Mouse (Mus musculus) bone marrow macrophage, adult 2 months (primary cell): ENCODE measurements around the gene Aldh3b3. TPM values are rescaled to one million over a fixed set of nuclear protein-coding genes. Genes with fewer than 3 reads are reported as not detected.

Source experiments
- H3K27ac ChIP-seq: 2 replicates; pipeline ENCODE4 v1.5.1; 2012; ENCODE audit warnings: low read depth, low read length; ENCODE audit not compliant: insufficient read depth
- H3K4me1 ChIP-seq: 2 replicates; pipeline ENCODE4 v1.6.1; 2012; ENCODE audit warnings: low read length; ENCODE audit not compliant: control insufficient read depth, insufficient read depth
- H3K4me3 ChIP-seq: 2 replicates; pipeline ENCODE4 v1.5.1; 2012; ENCODE audit warnings: mild to moderate bottlenecking, low read length, moderate library complexity; ENCODE audit not compliant: insufficient read depth
- CTCF ChIP-seq: IDR thresholded peaks from 2 replicates; pipeline ENCODE4 v1.5.1; 2012; ENCODE audit warnings: low read depth, mild to moderate bottlenecking, low read length, moderate library complexity
- POLR2A ChIP-seq: IDR thresholded peaks from 2 replicates; pipeline ENCODE4 v1.6.1; 2012; ENCODE audit warnings: mild to moderate bottlenecking, low read depth, low read length, borderline replicate concordance
- polyA plus RNA-seq: library from polyadenylated mRNA; stranded (reverse); fragments of >200 nt; gene quantifications from 2 replicates; pipeline ENCODE4 v1.2.4, GENCODE M21; 2012; ENCODE audit not compliant: missing spikeins, insufficient read depth, insufficient read length

Gene Aldh3b3
- not detected in 2 replicates for polyA plus RNA-seq

- TF ChIP-seq POLR2A: no peak
- TF ChIP-seq CTCF: no peak
- H3K27ac ChIP-seq: no peak within 1 kb of the TSS
- H3K4me3 ChIP-seq: no peak within 1 kb of the TSS
- peaks cover 3% of the 10 kb centered on the region; the same call in 1 of the 2 replicates for H3K4me1 ChIP-seq
Measured at GRCm38 (mm10) chr19:3958470-3958869, at the start of gene Aldh3b3. Gene Aldh3b3 (plus strand): TSS chr19:3958645.

- H3K4me3 ChIP-seq: 0 out of 2 replicates have a peak overlapping the region, but pooled peaks have one; percentile 9
- TF ChIP-seq POLR2A (peak; percentile 63; the same call in 1 of the 2 replicates), CTCF (peak; percentile 22; the same call in 1 of the 2 replicates)
- H3K4me1 ChIP-seq: peaks cover 53% of the 10 kb centered on the region
- H3K27ac ChIP-seq: peak overlapping the region; percentile 99
Measured at GRCm38 (mm10) chr19:3910206-3910605, 48.2 kb upstream of the Aldh3b3 start.

GRCm38 (mm10) chr19:3912337-3913204, 45.9 kb upstream of the Aldh3b3 start, which contains the start of gene Ndufs8:
Gene Ndufs8 (minus strand): TSS chr19:3912774.
- peak within 1 kb of the TSS; percentile 76 for H3K4me3 ChIP-seq
- peaks cover 63% of the 10 kb centered on the region for H3K4me1 ChIP-seq
- TF ChIP-seq CTCF (no peak), POLR2A (peak; percentile 38; the same call in 1 of the 2 replicates)
- peak within 1 kb of the TSS; percentile 99 for H3K27ac ChIP-seq

- peaks cover 56% of the 10 kb centered on the region for H3K4me1 ChIP-seq
- peak overlapping the region; percentile 90 for H3K27ac ChIP-seq
- peak overlapping the region; percentile 73 for H3K4me3 ChIP-seq
- TF ChIP-seq CTCF (no peak), POLR2A (no peak)
Measured at GRCm38 (mm10) chr19:3913692-3914091, 44.8 kb upstream of the Aldh3b3 start.

GRCm38 (mm10) chr19:3914535-3914934, 43.9 kb upstream of the Aldh3b3 start:
- H3K27ac ChIP-seq: peak overlapping the region; percentile 96
- peaks cover 49% of the 10 kb centered on the region for H3K4me1 ChIP-seq
- H3K4me3 ChIP-seq: no peak overlapping the region
- TF ChIP-seq POLR2A: 0 out of 2 replicates have a peak, but pooled peaks have one; percentile 48
- no peak for TF ChIP-seq CTCF

GRCm38 (mm10) chr19:3916727-3917126, 41.7 kb upstream of the Aldh3b3 start:
- TF ChIP-seq POLR2A (no peak), CTCF (no peak)
- Histone ChIP-seq H3K4me3 (no peak overlapping the region), H3K4me1 (peaks cover 27% of the 10 kb centered on the region), H3K27ac (0 out of 2 replicates have a peak overlapping the region, but pooled peaks have one; percentile 0)

GRCm38 (mm10) chr19:3919928-3920327, 38.5 kb upstream of the Aldh3b3 start:
- Histone ChIP-seq H3K4me3 (no peak overlapping the region), H3K4me1 (peaks cover 40% of the 10 kb centered on the region)
- no peak for TF ChIP-seq POLR2A
- no peak for TF ChIP-seq CTCF

GRCm38 (mm10) chr19:3922661-3923371, 35.6 kb upstream of the Aldh3b3 start:
- H3K27ac ChIP-seq: peak overlapping the region; percentile 89
- H3K4me1 ChIP-seq: peaks cover 55% of the 10 kb centered on the region
- no peak; the same call in 1 of the 2 replicates for TF ChIP-seq CTCF
- no peak for TF ChIP-seq POLR2A
- H3K4me3 ChIP-seq: no peak overlapping the region

More at GRCm38 (mm10) chr19:3919928-3920327, 38.5 kb upstream of the Aldh3b3 start:
- H3K27ac ChIP-seq: no peak overlapping the region

GRCm38 (mm10) chr19:3923586-3923985, 34.9 kb upstream of the Aldh3b3 start:
- no peak for TF ChIP-seq CTCF
- no peak for TF ChIP-seq POLR2A
- H3K27ac ChIP-seq: peak overlapping the region; percentile 89
- H3K4me3 ChIP-seq: no peak overlapping the region
- peaks cover 60% of the 10 kb centered on the region for H3K4me1 ChIP-seq

- peaks cover 63% of the 10 kb centered on the region for H3K4me1 ChIP-seq
- H3K27ac ChIP-seq: peak overlapping the region; percentile 89
- no peak for TF ChIP-seq POLR2A
- H3K4me3 ChIP-seq: no peak overlapping the region
Measured at GRCm38 (mm10) chr19:3924190-3924589, 34.3 kb upstream of the Aldh3b3 start.
